Mouse (Mus musculus): ENCODE data around the gene Zfp280b. TPM values are rescaled to one million over a fixed set of nuclear protein-coding genes. Genes with fewer than 3 reads are reported as not detected.
A peak's percentile ranks its signal among the peaks of the same experiment; 100 is the strongest.
"Not testable (repeated sequence)": the region's sequence is repeated elsewhere in the genome, so short reads cannot be mapped to it uniquely, and the experiment has no call there.

The Zfp280b gene
- total RNA-seq (2017), result 4.8 to 11.1 TPM (median 10.7 TPM) in 3 replicates

- peak; percentile 99 for ATAC-seq (replicated peaks; ENCODE audit: insufficient number of reproducible peaks, low FRiP score, low TSS enrichment, poor library complexity, severe bottlenecking)
Measured at GRCm38 (mm10) chr10:76032402-76033118, at the start of gene Zfp280b. TSS of gene Zfp280b (plus strand) at chr10:76032650.

GRCm38 (mm10) chr10:75990430-75991042 lies 41.9 kb upstream of the Zfp280b start:
- ATAC-seq (replicated peaks; ENCODE audit: insufficient number of reproducible peaks, low FRiP score, low TSS enrichment, poor library complexity, severe bottlenecking), result no peak

- no peak for ATAC-seq (replicated peaks; ENCODE audit: insufficient number of reproducible peaks, low FRiP score, low TSS enrichment, poor library complexity, severe bottlenecking)
Measured at GRCm38 (mm10) chr10:75993616-75994240, 38.7 kb upstream of the Zfp280b start.

DNA sequence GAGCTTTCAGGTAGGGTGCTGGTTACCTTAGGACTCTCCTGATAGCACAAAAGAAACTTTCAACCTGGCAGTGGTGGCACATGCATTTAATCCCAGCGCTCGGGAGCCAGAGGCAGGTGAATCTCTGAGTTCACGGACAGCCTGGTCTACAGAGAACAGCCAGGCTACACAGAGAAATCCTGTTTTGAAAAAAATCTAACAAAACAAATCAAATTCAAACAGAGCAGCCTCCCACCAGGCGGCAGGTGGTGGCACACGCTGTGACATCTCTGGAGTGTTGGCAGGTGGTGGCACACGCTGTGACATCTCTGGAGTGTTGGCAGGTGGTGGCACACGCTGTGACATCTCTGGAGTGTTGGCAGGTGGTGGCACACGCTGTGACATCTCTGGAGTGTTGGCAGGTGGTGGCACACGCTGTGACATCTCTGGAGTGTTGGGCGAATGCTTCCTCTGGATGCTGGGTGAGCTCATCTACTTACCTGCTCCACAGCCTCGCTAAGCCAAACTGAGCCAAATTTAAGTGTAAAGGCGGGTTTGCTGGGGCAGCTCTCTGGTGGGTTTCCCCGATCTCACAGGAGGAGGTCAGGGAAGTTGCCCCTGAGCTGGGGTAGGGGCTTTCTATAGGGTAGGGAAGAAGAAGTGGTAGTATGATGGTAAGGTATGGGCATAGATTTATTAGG lies 37.8 kb upstream of the Zfp280b start:
- not testable (repeated sequence) for ATAC-seq (replicated peaks; ENCODE audit: insufficient number of reproducible peaks, low FRiP score, low TSS enrichment, poor library complexity, severe bottlenecking)

DNA sequence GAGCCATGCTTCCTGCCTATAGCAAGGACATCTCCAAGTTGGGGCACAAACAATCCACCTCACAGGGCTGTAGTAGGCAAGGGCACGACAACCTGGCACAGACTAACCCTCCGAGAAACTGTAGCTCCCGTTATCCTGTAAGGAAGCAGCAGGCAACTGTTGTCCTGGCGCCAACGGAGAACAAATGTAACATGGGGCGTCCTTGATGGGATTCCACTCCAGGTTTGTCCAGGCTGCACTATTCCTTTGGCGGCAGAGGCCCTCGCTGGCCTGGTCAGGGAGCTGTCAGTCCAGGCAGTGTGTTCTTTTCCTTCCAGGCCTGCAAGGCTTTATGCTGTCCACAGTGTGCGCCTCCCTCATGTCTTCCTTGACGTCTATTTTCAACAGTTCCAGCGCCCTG lies 37.0 kb upstream of the Zfp280b start:
- no peak for ATAC-seq (replicated peaks; ENCODE audit: insufficient number of reproducible peaks, low FRiP score, low TSS enrichment, poor library complexity, severe bottlenecking)

- no peak for ATAC-seq (replicated peaks; ENCODE audit: insufficient number of reproducible peaks, low FRiP score, low TSS enrichment, poor library complexity, severe bottlenecking)
Measured at GRCm38 (mm10) chr10:75996315-75996714, 36.1 kb upstream of the Zfp280b start.

GRCm38 (mm10) chr10:76001160-76001559 lies 31.3 kb upstream of the Zfp280b start:
- no peak for ATAC-seq (replicated peaks; ENCODE audit: insufficient number of reproducible peaks, low FRiP score, low TSS enrichment, poor library complexity, severe bottlenecking)

GRCm38 (mm10) chr10:76002101-76002521 lies 30.3 kb upstream of the Zfp280b start:
- no peak for ATAC-seq (replicated peaks; ENCODE audit: insufficient number of reproducible peaks, low FRiP score, low TSS enrichment, poor library complexity, severe bottlenecking)

GRCm38 (mm10) chr10:76002615-76003014 lies 29.8 kb upstream of the Zfp280b start:
- ATAC-seq (replicated peaks; ENCODE audit: insufficient number of reproducible peaks, low FRiP score, low TSS enrichment, poor library complexity, severe bottlenecking), result no peak

DNA sequence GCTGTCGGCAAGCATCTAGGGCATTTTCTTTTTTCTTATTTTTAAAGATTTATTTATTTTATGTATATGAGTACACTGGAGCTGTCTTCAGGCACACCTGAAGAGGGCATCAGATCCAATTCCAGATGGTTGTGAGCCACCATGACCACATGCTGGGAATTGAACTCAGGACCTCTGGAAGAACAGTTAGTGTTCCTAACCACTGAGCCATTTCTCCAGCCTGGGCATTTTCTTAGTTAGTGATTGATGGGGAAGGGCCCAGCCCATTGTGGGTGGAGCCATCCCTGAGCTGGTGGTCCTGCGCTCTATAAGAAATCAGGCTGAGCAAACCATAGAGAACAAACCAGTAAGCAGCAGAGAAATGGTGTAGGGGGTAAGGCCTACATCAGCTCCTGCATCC lies 29.2 kb upstream of the Zfp280b start:
- ATAC-seq (replicated peaks; ENCODE audit: insufficient number of reproducible peaks, low FRiP score, low TSS enrichment, poor library complexity, severe bottlenecking), result no peak

DNA sequence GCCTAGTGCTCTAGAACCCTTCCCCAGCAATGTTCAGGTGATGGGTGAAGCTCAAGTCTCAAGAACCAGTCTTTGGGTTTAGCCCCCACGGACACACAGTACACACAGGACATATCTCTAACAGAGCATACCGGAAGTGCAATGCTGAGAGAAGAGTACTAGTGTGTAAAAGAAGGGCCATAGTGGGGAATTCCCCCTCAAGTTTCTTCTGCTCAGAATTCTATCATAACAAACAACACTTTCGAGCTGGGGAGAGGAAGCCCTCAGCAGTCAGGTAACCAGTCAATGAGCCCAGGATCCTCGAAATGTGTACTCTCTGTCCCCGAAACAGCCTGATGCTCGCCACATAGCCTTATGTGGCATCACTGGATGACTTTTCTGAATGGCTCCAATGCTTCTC lies 26.1 kb upstream of the Zfp280b start:
- ATAC-seq (replicated peaks; ENCODE audit: insufficient number of reproducible peaks, low FRiP score, low TSS enrichment, poor library complexity, severe bottlenecking), result no peak

- ATAC-seq (replicated peaks; ENCODE audit: insufficient number of reproducible peaks, low FRiP score, low TSS enrichment, poor library complexity, severe bottlenecking), result no peak
Measured at GRCm38 (mm10) chr10:76009812-76010211, 22.6 kb upstream of the Zfp280b start.

DNA sequence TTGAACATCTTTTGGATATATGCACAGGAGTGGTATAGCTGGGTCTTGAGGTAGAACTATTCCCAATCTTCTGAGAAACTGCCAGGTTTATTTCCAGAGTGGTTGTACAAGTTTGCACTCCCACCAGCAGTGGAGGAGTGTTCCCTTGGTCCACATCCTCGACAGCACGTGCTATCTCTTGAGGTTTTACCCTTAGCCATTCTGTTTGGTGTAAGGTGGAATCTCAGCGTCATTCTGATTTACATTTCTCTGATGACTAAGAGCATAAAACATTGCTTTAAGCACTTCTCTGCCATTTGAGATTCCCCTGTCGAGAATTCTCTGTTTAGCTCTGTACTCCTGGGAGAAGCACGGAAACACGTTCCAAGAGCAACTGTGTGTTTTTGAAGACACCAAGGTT lies 19.5 kb upstream of the Zfp280b start:
- ATAC-seq (replicated peaks; ENCODE audit: insufficient number of reproducible peaks, low FRiP score, low TSS enrichment, poor library complexity, severe bottlenecking), result no peak

DNA sequence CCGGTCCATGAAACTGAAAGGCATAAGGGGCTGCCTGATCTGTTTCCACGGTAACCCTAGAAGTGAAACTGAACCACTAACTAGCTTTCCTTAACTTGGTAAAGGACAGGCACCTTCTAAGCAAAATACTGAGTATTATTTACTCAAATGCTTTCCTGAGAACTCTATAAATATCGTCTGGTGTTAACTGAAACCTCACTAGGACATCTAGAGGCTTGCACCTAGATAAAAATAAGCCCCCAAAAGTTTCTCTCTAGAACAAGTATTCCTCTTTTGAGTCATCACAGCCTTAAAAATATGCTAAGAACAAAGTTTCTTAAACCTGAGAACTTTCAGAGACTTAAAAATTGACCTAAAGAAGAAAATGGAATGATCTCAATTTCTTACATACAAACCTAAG lies 15.6 kb upstream of the Zfp280b start:
- no peak for ATAC-seq (replicated peaks; ENCODE audit: insufficient number of reproducible peaks, low FRiP score, low TSS enrichment, poor library complexity, severe bottlenecking)

GRCm38 (mm10) chr10:76021728-76022127 lies 10.7 kb upstream of the Zfp280b start:
- no peak for ATAC-seq (replicated peaks; ENCODE audit: insufficient number of reproducible peaks, low FRiP score, low TSS enrichment, poor library complexity, severe bottlenecking)

GRCm38 (mm10) chr10:76023921-76024320 lies 8.5 kb upstream of the Zfp280b start:
- no peak for ATAC-seq (replicated peaks; ENCODE audit: insufficient number of reproducible peaks, low FRiP score, low TSS enrichment, poor library complexity, severe bottlenecking)

- ATAC-seq (replicated peaks; ENCODE audit: insufficient number of reproducible peaks, low FRiP score, low TSS enrichment, poor library complexity, severe bottlenecking), result no peak
Measured at GRCm38 (mm10) chr10:76025470-76026190, 6.8 kb upstream of the Zfp280b start.

DNA sequence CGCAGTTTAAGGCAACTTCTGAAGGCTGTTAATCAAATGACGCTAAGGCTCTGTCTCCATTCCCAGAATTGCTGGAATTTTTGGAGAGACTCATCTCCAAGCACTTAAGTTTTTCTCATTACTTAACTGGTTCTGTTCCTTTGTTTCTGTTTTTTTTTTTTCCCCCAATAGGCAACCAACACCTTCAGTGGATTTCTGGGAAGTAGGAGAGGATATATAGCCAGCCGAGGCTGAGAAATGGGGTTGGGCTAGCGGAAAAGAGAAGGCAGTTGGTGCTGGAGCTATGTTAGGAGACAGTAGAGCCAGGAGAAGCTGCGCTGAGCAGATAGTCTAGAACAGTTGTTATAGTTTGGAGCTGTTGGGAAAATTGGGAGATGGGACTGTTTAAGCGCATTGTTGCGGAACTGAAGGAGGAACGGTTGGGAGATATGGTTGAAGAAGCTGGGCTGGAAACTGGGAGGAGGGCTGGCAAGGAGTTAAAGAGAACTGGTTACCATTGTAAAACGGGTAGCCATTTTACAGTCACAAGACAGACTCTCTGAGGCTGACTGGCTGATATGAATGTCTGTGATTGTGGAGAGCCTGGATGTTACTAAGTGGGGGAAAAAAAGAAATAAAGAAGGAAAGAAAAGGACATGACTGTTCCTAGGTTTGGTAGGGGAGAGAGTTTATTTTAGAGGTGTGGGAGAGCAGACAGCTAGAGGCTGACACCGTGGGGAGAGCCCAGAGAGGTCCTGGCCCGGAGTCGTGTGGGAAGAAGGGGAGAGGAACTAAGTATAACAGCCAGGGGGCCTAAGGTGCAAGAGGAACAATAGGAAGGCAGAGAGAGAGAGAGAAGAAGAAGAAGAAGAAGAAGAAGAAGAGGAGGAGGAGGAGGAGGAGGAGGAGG lies 5.1 kb upstream of the Zfp280b start:
- no peak for ATAC-seq (replicated peaks; ENCODE audit: insufficient number of reproducible peaks, low FRiP score, low TSS enrichment, poor library complexity, severe bottlenecking)

All from monocyte, adult 5-6 weeks (primary cell).